Mouse (Mus musculus) stomach, embryonic 15.5 days (tissue): ENCODE data around the gene Anapc16. TPM values are rescaled to one million over a fixed set of nuclear protein-coding genes. Genes with fewer than 3 reads are reported as not detected.

ENCODE experiments used
- ATAC-seq: fragments of 200-750 bp; cut with Nextera tagmentation; 2 replicates; pipeline ENCODE4 v1.8.0; 2017; ENCODE audit warnings: low read depth, moderate number of reproducible peaks, moderate TSS enrichment; ENCODE audit not compliant: insufficient read depth, low FRiP score
- H3K27ac ChIP-seq: fragments of 300-500 bp; sonication (generic); 2 replicates; pipeline ENCODE4 v1.5.1; 2015; ENCODE audit warnings: mild to moderate bottlenecking, inconsistent platforms
- H3K27me3 ChIP-seq: fragments of 300-500 bp; sonication (generic); replicated peaks from 2 replicates; pipeline ENCODE4 v1.6.1; 2015; ENCODE audit warnings: inconsistent platforms
- H3K36me3 ChIP-seq: fragments of 300-500 bp; sonication (generic); 2 replicates; pipeline ENCODE4 v1.6.1; 2015; ENCODE audit warnings: inconsistent platforms
- H3K4me1 ChIP-seq: fragments of 300-500 bp; sonication (generic); 2 replicates; pipeline ENCODE4 v1.6.1; 2015; ENCODE audit warnings: inconsistent platforms
- H3K4me2 ChIP-seq: fragments of 300-500 bp; sonication (generic); 2 replicates; pipeline ENCODE4 v1.6.1; 2015; ENCODE audit warnings: mild to moderate bottlenecking, inconsistent platforms
- H3K4me3 ChIP-seq: fragments of 300-500 bp; sonication (generic); replicated peaks from 2 replicates; pipeline ENCODE4 v1.5.1; 2015; ENCODE audit warnings: inconsistent platforms
- H3K9ac ChIP-seq: fragments of 300-500 bp; sonication (generic); 2 replicates; pipeline ENCODE4 v1.6.1; 2015; ENCODE audit warnings: inconsistent platforms
- H3K9me3 ChIP-seq: fragments of 300-500 bp; sonication (generic); 2 replicates; pipeline ENCODE4 v1.6.1; 2016; ENCODE audit warnings: inconsistent platforms
- WGBS: fragments of 180-500 bp; shearing (Covaris S2); methylation state at CpG from one replicate; pipeline ENCODE4 v1.1.7; 2015; 5-methylcytosine and 5-hydroxymethylcytosine counted together
- polyA plus RNA-seq: library from polyadenylated mRNA; unstranded; fragments of >200 nt; fragmentation: Nextera tagmentation; extraction: Ambion mirVana; gene quantifications from 2 replicates; pipeline ENCODE4 v1.2.1, GENCODE M21; 2015

Anapc16 gene
- 98.8 and 107 TPM in 2 replicates for polyA plus RNA-seq

DNA sequence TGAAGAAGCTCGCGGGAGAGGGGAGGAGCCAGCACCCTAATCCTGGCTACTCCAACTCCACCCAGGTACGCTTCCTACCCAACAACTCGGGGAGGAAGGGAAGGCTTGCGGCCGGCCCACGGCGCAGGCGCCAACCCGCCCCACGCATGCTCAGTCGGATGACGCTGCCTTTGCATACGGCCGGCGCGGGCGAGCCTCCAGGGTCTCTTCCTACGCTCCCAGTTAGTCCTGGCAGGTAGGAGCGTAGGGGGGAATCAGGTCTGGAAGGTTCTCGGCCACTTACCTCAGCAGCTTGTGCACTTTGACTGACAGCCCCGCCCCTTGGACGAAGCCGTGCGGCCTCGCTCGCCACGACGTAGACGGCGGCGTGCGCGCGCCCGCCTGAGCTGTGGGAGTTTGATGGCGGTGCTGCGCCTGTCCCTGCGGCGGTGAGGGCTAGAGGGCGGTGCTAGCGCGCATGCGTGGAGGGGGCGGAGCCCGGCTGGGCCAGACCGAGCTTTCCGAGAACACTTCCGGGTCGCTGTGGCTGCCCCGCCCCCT lies at the start of gene Anapc16, which contains the start of gene Ascc1:
Gene Anapc16, minus strand, starts transcription at position 463 of the 540 bp plus-strand sequence.
Gene Ascc1, plus strand, starts transcription at position 133 of the 540 bp plus-strand sequence.
- Histone ChIP-seq H3K4me1 (peaks cover 10% of the 10 kb centered on the region; the same call in 1 of the 2 replicates), H3K36me3 (peaks cover 3% of the 10 kb centered on the region; the same call in 1 of the 2 replicates), H3K4me2 (peak within 1 kb of the TSS; percentile 84), H3K27ac (peak within 1 kb of the TSS; percentile 99), H3K9ac (peak within 1 kb of the TSS; percentile 52; the same call in 1 of the 2 replicates), H3K9me3 (no peaks in the 10 kb centered on the region), H3K4me3 (peak within 1 kb of the TSS; percentile 69), H3K27me3 (no peaks in the 10 kb centered on the region)
- WGBS: 0% methylated on average over 51 of the region's 51 CpGs
- ATAC-seq: peak; percentile 97

DNA sequence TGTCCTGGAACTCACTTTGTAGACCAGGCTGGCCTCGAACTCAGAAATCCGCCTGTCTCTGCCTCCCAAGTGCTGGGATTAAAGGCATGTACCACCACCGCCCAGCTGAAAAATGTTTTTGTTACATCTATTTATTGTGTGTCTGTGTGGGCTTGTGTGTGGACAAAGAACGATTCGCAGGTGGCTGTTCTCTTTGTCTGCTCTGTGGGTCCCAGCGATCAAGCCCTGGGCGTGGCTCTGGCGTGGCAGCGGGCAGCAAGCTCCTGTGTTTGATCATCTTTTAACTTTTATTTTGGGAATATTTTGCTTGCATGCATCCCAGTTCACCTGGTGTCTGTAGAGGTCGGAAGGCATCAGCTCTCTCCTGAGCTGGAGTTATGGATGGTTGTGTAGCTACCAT lies 47.6 kb upstream of the Anapc16 start:
- H3K4me1 ChIP-seq: no peaks in the 10 kb centered on the region

DNA sequence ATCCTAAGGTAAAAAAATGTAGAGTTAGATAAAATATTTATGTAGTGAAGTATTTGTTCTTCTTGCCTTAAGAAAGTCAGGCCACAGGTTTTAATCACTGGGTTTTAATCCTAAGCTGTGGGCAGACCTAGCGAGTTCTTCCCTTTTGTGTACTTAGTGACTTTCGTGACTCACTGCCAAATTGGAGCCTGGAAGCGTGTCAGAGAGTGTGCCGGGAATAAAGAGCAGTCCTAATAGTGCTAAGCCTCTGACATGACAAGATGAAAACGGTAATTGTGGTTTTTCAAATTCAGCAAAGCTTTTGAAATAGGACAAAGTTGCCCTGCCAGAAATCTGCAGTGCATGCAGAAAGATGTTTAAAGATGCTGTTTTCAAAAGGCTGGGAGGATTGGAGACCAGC lies 43.8 kb upstream of the Anapc16 start:
- ATAC-seq: peak; percentile 47; the same call in 1 of the 2 replicates
- H3K4me2 ChIP-seq: no peak overlapping the region
- H3K9ac ChIP-seq: no peak overlapping the region
- H3K27ac ChIP-seq: no peak overlapping the region
- H3K9me3 ChIP-seq: no peaks in the 10 kb centered on the region
- no peak overlapping the region for H3K4me3 ChIP-seq
- H3K36me3 ChIP-seq: no peaks in the 10 kb centered on the region
- 33% methylated on average over 5 of the region's 5 CpGs for WGBS
- H3K4me1 ChIP-seq: no peaks in the 10 kb centered on the region
- no peaks in the 10 kb centered on the region for H3K27me3 ChIP-seq

More for the DNA sequence above, 47.6 kb upstream of the Anapc16 start:
- H3K4me2 ChIP-seq: no peak overlapping the region
- ATAC-seq: no peak
- no peaks in the 10 kb centered on the region for H3K27me3 ChIP-seq
- no peak overlapping the region for H3K9ac ChIP-seq
- H3K27ac ChIP-seq: no peak overlapping the region
- WGBS: 94% methylated on average over 10 of the region's 10 CpGs
- H3K9me3 ChIP-seq: no peaks in the 10 kb centered on the region
- H3K4me3 ChIP-seq: no peak overlapping the region
- H3K36me3 ChIP-seq: no peaks in the 10 kb centered on the region

DNA sequence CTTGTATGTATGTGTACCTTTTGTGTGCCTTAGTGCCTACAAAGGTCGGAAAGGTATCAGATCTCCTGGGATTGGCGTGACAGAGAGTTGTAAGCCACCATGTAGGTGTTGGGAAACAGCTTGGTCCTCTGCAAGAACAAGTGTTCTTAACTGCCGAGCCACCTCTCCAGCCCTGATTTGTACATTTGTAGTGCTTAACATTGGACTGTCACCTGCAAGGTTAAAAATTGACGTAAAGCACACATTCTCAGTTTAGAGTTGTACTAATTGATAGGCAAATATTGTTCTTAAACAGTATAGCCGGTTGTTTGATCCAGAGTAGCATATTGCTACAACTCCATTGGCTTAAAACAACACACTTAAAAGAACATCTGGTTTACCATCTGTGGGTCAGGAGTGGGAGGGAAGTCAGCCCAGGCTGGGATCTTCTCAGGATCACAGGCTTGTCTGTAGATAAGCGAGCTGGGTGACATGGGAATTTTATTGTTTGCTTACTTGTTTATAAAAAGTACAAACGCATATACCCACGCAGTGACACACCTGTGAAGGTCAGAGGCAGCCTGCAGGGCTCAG lies 39.5 kb upstream of the Anapc16 start:
- H3K4me1 ChIP-seq: no peaks in the 10 kb centered on the region
- no peak overlapping the region for H3K4me2 ChIP-seq
- 56% methylated on average over 8 of the region's 8 CpGs for WGBS
- no peak overlapping the region for H3K9ac ChIP-seq
- 0 out of 2 replicates have a peak overlapping the region, but pooled peaks have one; percentile 24 for H3K27ac ChIP-seq
- no peaks in the 10 kb centered on the region for H3K27me3 ChIP-seq
- no peaks in the 10 kb centered on the region for H3K36me3 ChIP-seq
- ATAC-seq: peak; percentile 67; the same call in 1 of the 2 replicates
- H3K4me3 ChIP-seq: no peak overlapping the region
- no peaks in the 10 kb centered on the region for H3K9me3 ChIP-seq

DNA sequence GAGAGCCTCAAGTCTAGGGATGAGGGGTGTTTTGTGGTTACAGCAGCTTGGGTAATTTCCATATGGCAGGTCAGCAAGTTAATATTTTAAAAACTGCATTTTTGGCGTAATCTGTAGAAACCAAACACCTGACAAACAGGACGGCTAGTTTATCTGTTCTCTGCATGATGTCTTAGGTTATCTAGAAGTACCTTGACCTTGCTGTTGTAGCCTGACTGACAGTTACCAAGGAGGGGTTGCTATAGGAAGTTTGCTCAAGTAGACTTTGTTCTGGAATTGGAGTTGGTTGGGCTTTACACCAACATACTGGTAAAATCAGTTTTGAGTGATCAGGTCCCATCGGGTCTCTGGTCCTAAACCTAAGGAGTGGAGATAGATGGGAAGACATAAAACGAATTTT lies 32.8 kb upstream of the Anapc16 start:
- H3K4me3 ChIP-seq: no peak overlapping the region
- H3K4me2 ChIP-seq: no peak overlapping the region
- WGBS: 58% methylated on average over 4 of the region's 4 CpGs
- no peaks in the 10 kb centered on the region for H3K36me3 ChIP-seq
- no peak overlapping the region for H3K27ac ChIP-seq
- no peaks in the 10 kb centered on the region for H3K9me3 ChIP-seq
- ATAC-seq: no peak
- H3K9ac ChIP-seq: no peak overlapping the region
- H3K27me3 ChIP-seq: no peaks in the 10 kb centered on the region
- H3K4me1 ChIP-seq: no peaks in the 10 kb centered on the region; the same call in 1 of the 2 replicates

DNA sequence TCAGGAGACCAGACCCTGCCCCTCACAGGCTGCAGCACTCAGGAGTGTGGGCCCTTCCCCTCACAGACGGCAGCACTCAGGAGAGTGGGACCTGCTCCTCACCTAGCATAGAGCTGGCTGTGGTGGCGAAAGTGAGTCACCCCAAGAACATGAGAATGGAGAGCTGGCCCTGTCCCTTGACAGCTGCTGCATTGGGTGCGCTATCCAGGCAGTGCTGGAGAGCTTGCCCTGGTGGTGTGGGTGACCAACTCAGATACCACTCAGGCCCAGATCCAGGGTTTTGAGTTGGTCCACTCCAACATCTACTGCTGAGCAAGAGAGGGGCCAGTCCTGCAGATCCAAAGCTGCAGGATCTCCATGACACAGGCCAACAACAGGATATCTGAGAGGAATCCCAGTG lies 31.7 kb upstream of the Anapc16 start:
- H3K27me3 ChIP-seq: no peaks in the 10 kb centered on the region
- H3K36me3 ChIP-seq: no peaks in the 10 kb centered on the region
- H3K4me3 ChIP-seq: no peak overlapping the region
- H3K4me1 ChIP-seq: no peaks in the 10 kb centered on the region; the same call in 1 of the 2 replicates
- 70% methylated on average over 3 of the region's 3 CpGs for WGBS
- H3K9me3 ChIP-seq: no peaks in the 10 kb centered on the region
- no peak overlapping the region for H3K27ac ChIP-seq
- H3K4me2 ChIP-seq: no peak overlapping the region
- no peak for ATAC-seq
- H3K9ac ChIP-seq: no peak overlapping the region

DNA sequence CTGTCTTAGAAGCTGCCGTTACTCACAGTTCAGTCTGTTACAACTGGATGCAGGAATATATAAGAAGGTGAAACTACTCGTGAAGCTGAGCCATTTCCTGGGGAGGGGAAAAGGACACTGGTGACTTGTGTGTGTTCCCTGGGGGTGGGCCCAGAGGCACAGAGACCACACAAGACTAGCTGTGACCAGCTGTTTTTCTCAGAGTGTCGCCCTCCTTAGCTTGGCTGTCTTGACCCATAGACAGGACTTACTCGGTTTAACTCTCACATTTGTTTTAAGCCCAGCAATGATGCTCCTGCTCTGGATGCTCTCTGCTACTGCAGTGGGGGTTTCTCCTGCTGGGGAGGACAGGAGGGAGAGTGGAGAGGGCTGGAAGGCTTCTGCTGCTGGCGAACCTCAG lies 30.1 kb upstream of the Anapc16 start:
- no peaks in the 10 kb centered on the region for H3K27me3 ChIP-seq
- WGBS: 39% methylated on average over 5 of the region's 5 CpGs
- 0 out of 2 replicates have a peak overlapping the region, but pooled peaks have one; percentile 16 for H3K27ac ChIP-seq
- ATAC-seq: no peak
- H3K4me3 ChIP-seq: no peak overlapping the region
- no peak overlapping the region for H3K9ac ChIP-seq
- no peaks in the 10 kb centered on the region for H3K9me3 ChIP-seq
- H3K4me2 ChIP-seq: no peak overlapping the region
- no peaks in the 10 kb centered on the region for H3K36me3 ChIP-seq
- peaks cover 6% of the 10 kb centered on the region; the same call in 1 of the 2 replicates for H3K4me1 ChIP-seq

DNA sequence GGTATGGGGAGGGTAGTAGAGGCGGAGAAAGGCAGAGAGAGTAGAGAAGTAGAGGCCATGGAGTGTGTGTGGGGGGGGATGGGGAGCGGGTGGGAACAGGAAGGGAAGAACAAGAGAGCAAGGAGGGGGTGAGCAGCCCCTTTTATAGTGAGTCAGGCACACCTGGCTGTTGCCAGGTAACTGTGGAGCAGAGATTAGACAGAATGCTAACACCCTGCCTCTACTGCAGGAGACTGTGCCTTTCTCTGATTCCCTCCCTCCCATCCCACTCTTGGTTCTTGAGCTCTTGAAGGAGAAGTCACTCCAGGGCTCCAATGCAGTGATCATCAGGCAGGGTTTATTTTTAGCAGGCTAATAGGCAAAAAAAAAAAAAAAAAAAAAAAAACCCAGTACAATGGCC lies 29.7 kb upstream of the Anapc16 start:
- Histone ChIP-seq H3K4me3 (no peak overlapping the region), H3K4me2 (no peak overlapping the region), H3K27me3 (no peaks in the 10 kb centered on the region), H3K9me3 (no peaks in the 10 kb centered on the region), H3K36me3 (no peaks in the 10 kb centered on the region), H3K4me1 (peaks cover 9% of the 10 kb centered on the region; the same call in 1 of the 2 replicates), H3K27ac (no peak overlapping the region), H3K9ac (no peak overlapping the region)
- no peak for ATAC-seq
- 25% methylated on average over 2 of the region's 2 CpGs for WGBS

DNA sequence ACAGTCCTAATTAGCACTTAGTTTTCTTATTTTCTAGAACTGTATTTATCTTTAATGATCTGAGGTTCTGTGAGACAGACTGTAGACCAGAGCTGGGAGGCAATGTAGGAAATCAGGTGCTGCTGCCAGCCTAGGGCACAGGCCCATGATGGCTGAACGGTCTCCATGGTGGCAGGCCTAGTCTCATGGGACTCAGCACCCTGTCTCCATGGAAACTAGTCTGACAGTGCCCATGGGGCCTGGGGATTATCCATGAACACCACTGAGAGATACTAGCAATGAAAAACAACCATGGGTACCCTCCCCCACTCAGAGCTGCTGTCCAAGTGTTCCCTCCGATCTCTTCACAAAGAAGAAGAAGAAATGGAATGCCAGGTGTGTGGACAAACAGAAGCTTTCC lies 29.1 kb upstream of the Anapc16 start:
- no peaks in the 10 kb centered on the region for H3K9me3 ChIP-seq
- no peaks in the 10 kb centered on the region for H3K27me3 ChIP-seq
- H3K4me1 ChIP-seq: peaks cover 15% of the 10 kb centered on the region
- no peak overlapping the region for H3K4me2 ChIP-seq
- no peak overlapping the region for H3K27ac ChIP-seq
- no peak overlapping the region for H3K4me3 ChIP-seq
- no peak for ATAC-seq
- H3K36me3 ChIP-seq: no peaks in the 10 kb centered on the region
- WGBS: 66% methylated on average over 2 of the region's 2 CpGs
- H3K9ac ChIP-seq: no peak overlapping the region

DNA sequence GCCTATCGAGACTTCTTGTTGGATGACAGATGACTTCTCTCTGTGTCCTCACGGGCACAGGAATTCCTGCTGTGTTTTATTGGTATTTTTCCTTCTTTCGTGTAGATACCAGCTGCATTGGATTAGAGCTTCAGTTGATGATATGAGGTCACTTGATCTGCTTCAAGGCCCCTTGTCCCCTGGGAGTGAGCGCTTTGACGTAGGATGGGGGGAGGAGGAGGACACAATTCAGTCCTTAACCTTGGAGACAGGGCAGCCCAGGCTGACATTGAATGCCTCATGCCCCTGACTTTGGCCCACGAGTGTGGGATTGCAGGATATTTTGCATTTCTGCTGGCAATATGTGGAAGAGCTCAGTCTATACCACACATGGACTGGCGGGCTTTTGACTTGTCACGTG lies 28.6 kb upstream of the Anapc16 start:
- Histone ChIP-seq H3K36me3 (no peaks in the 10 kb centered on the region), H3K27ac (no peak overlapping the region), H3K4me2 (no peak overlapping the region), H3K27me3 (no peaks in the 10 kb centered on the region), H3K9ac (no peak overlapping the region), H3K9me3 (no peaks in the 10 kb centered on the region), H3K4me3 (no peak overlapping the region), H3K4me1 (peaks cover 19% of the 10 kb centered on the region)
- 77% methylated on average over 8 of the region's 8 CpGs for WGBS
- no peak for ATAC-seq

DNA sequence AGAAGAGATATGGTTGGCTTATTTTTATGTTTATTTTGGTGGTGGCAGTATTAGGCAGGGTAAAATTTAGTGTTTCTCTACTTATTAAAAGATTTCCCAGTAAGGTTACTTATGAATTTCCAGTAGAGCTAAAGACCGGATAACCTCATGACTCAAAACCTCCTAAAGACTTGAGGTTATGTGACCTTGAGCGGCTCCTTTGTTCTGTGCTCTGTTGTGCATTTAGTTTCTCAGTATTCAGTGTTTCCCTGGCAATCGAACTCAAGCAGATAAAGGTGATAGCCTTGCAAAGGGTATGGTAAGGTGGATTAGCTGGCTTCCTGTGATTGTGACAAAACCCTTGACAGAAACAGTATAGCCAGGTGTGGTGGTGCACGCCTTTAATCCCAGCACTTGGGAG lies 26.5 kb upstream of the Anapc16 start:
- Histone ChIP-seq H3K4me1 (peaks cover 22% of the 10 kb centered on the region), H3K27me3 (no peaks in the 10 kb centered on the region), H3K4me3 (no peak overlapping the region), H3K27ac (no peak overlapping the region), H3K9me3 (no peaks in the 10 kb centered on the region), H3K4me2 (no peak overlapping the region), H3K9ac (no peak overlapping the region), H3K36me3 (no peaks in the 10 kb centered on the region)
- no peak for ATAC-seq
- WGBS: 87% methylated on average over 4 of the region's 4 CpGs

DNA sequence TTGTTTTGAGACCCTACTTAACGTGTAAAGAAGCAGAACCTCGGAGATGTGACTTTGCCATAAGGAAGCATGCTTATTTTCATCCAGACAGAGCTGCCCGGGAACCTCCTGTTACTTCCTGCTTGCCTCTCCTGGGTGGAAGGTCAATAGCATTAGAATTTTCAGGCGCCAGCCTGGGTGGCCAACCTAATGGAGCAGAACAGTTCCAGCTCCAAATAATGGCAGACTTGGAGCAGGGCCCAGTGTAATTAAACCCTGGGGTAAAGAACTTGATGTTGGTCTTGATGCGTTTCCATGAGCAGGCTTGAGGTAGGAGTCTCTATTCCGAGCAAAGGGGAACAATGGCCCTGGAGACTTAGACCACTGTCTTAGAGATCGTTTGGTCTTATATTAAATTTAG lies 26.0 kb upstream of the Anapc16 start:
- no peak for ATAC-seq
- peaks cover 22% of the 10 kb centered on the region for H3K4me1 ChIP-seq
- H3K27me3 ChIP-seq: no peaks in the 10 kb centered on the region
- no peaks in the 10 kb centered on the region for H3K36me3 ChIP-seq
- no peak overlapping the region for H3K4me3 ChIP-seq
- H3K27ac ChIP-seq: 0 out of 2 replicates have a peak overlapping the region, but pooled peaks have one; percentile 3
- H3K4me2 ChIP-seq: no peak overlapping the region
- no peak overlapping the region for H3K9ac ChIP-seq
- no peaks in the 10 kb centered on the region for H3K9me3 ChIP-seq
- 54% methylated on average over 7 of the region's 7 CpGs for WGBS
